Mouse (Mus musculus) lung, adult 2 months (tissue): ENCODE measurements around the gene Tmem45b.

Experiments used
- CTCF ChIP-seq: fragments of 200-500 bp; IDR thresholded peaks from 2 replicates; pipeline ENCODE4 v1.5.1; 2011; ENCODE audit warnings: mild to moderate bottlenecking, low read length, control low read depth; ENCODE audit not compliant: insufficient read depth
- POLR2A ChIP-seq: fragments of 200-500 bp; IDR thresholded peaks from 2 replicates; pipeline ENCODE4 v1.6.1; 2011; ENCODE audit warnings: low read depth, mild to moderate bottlenecking, control low read depth, low read length, borderline replicate concordance; ENCODE audit errors: extremely low read depth

- TF ChIP-seq CTCF (peak; percentile 68), POLR2A (no peak)
Observed at GRCm38 (mm10) chr9:31405217-31405616, 59.0 kb downstream of the Tmem45b start.
